In genomic region chr5:124355425-124355959, GRCm38 (mm10) we compare ENCODE assay signal across 8 mouse cellular contexts. TPM values are rescaled to one million over a fixed set of nuclear protein-coding genes. Genes with fewer than 3 reads are reported as not detected.
A peak's percentile ranks its signal among the peaks of the same experiment; 100 is the strongest.
DNase-seq lines count a peak whose midpoint lies in the region; ATAC-seq and TF ChIP-seq lines count a peak whose summit lies in the region.

No protein-coding gene starts in this region.

- H3K9me3 ChIP-seq in limb, embryonic 13.5 days = no peaks in the 10 kb centered on the region

- no peaks in the 10 kb centered on the region for H3K36me3 ChIP-seq in limb, embryonic 13.5 days

- peak overlapping the region; percentile 86; the same call in 1 of the 2 replicates for H3K27ac ChIP-seq in gastrocnemius, adult 2 months
- no peak overlapping the region for H3K27ac ChIP-seq in limb, embryonic 13.5 days

- H3K4me1 ChIP-seq in limb, embryonic 13.5 days = peaks cover 16% of the 10 kb centered on the region

- intact Hi-C loops in gastrocnemius, adult 2 months (cut with DNase I) = loop anchor here (5.0 kb wide), 1 partner anchor 122 kb away; the partner anchor contains the start of gene Rilpl2
- intact Hi-C loops in gastrocnemius, postnatal 36 days (cut with DNase I) = no loop called here

- H3K4me3 ChIP-seq in gastrocnemius, adult 2 months = peak overlapping the region; percentile 89
- H3K4me3 ChIP-seq in limb, embryonic 13.5 days = peak overlapping the region; percentile 97

- DNase-seq in gastrocnemius, adult 2 months = no peak
- DNase-seq in gastrocnemius, postnatal 36 days = no peak
- peak; percentile 10 for DNase-seq in thymus, postnatal 14 days
- DNase-seq in thymus, adult 18-20 months = no peak
- DNase-seq in adrenal gland, adult 2 months = no peak
- no peak for DNase-seq in urinary bladder, adult 2 months (ENCODE audit: low spot score)
- no peak for DNase-seq in frontal cortex, postnatal 14 days (ENCODE audit: low spot score in 2 of 2)

- H3K9ac ChIP-seq in limb, embryonic 13.5 days = no peak overlapping the region

- WGBS in limb, embryonic 13.5 days = 2% methylated on average over 12 of the region's 12 CpGs

- TF ChIP-seq CTCF in gastrocnemius, adult 2 months (IDR thresholded peaks at IDR 0.05) = no peak

- no peaks in the 10 kb centered on the region for H3K27me3 ChIP-seq in limb, embryonic 13.5 days

- H3K4me2 ChIP-seq in limb, embryonic 13.5 days (replicated peaks) = peak overlapping the region; percentile 66

- no peak for ATAC-seq in limb, embryonic 13.5 days (ENCODE audit: low FRiP score, low read depth)

RNA-seq across cellular contexts. Expression of gene Cdk2ap1, which starts 7.4 kb away (rescaled TPM):
- 100 to 1,000 TPM; 140 to 141 TPM for total RNA-seq in gastrocnemius, adult 2 months (2021)
- 100 to 1,000 TPM; 121 to 128 TPM for total RNA-seq in gastrocnemius, postnatal 36 days (2021)
- 43.7 and 49.6 TPM in 2 replicates for polyA plus RNA-seq in limb, embryonic 13.5 days (2015; fragmentation: Nextera tagmentation; extraction: Ambion mirVana)
- 100 to 1,000 TPM; 161 to 168 TPM for total RNA-seq in adrenal gland, adult 2 months (2021)
- polyA plus RNA-seq in adrenal gland, adult 2 months (2012; rRNA removed) = 88.7 and 116 TPM in 2 replicates
- polyA plus RNA-seq in urinary bladder, adult 2 months (2012; rRNA removed) = 106 and 119 TPM in 2 replicates

RNA-seq across cellular contexts. Expression of gene 2810006K23Rik, which starts 27.6 kb away (rescaled TPM):
- 1 to 10 TPM; 6.2 to 8.7 TPM for total RNA-seq in gastrocnemius, adult 2 months (2021)
- total RNA-seq in gastrocnemius, postnatal 36 days (2021) = 1 to 10 TPM; 6.0 to 6.4 TPM
- polyA plus RNA-seq in limb, embryonic 13.5 days (2015; fragmentation: Nextera tagmentation; extraction: Ambion mirVana) = 16.2 and 16.3 TPM in 2 replicates
- total RNA-seq in adrenal gland, adult 2 months (2021) = 10 to 100 TPM; 14.1 to 17.0 TPM
- 5.8 and 6.0 TPM in 2 replicates for polyA plus RNA-seq in adrenal gland, adult 2 months (2012; rRNA removed)
- 9.1 and 9.6 TPM in 2 replicates for polyA plus RNA-seq in urinary bladder, adult 2 months (2012; rRNA removed)

RNA-seq across cellular contexts. Expression of gene Mphosph9, which starts 27.7 kb away (rescaled TPM):
- 1 to 10 TPM; 2.7 to 3.4 TPM for total RNA-seq in gastrocnemius, adult 2 months (2021)
- total RNA-seq in gastrocnemius, postnatal 36 days (2021) = 1 to 10 TPM; 1.9 to 2.7 TPM
- polyA plus RNA-seq in limb, embryonic 13.5 days (2015; fragmentation: Nextera tagmentation; extraction: Ambion mirVana) = 12.1 and 13.2 TPM in 2 replicates
- total RNA-seq in adrenal gland, adult 2 months (2021) = 1 to 10 TPM; 7.7 to 8.8 TPM
- polyA plus RNA-seq in adrenal gland, adult 2 months (2012; rRNA removed) = 1.6 and 2.1 TPM in 2 replicates
- polyA plus RNA-seq in urinary bladder, adult 2 months (2012; rRNA removed) = 7.2 and 7.7 TPM in 2 replicates
